Mouse (Mus musculus): ENCODE measurements around the gene Elf2. TPM values are rescaled to one million over a fixed set of nuclear protein-coding genes. Genes with fewer than 3 reads are reported as not detected.
A peak's percentile ranks its signal among the peaks of the same experiment; 100 is the strongest.

The Elf2 gene
- total and polyA plus RNA-seq, 3 experiments = 38.0 to 53.3 (median 46.5) TPM

- no peak overlapping the region for H3K4me3 ChIP-seq (ENCODE audit: control insufficient read depth in 1 of 2, insufficient read depth in 1 of 2, low read depth in 2 of 2, low read length in 2 of 2)
- H3K9ac ChIP-seq (ENCODE audit: control insufficient read depth, low read depth, low read length, poor library complexity, severe bottlenecking) = no peak overlapping the region
- H3K27ac ChIP-seq (ENCODE audit: control insufficient read depth, low read depth, low read length) = peak overlapping the region; percentile 23
- no peaks in the 10 kb centered on the region for H3K27me3 ChIP-seq (ENCODE audit: control insufficient read depth in 1 of 2, insufficient read depth in 2 of 2, low read length in 2 of 2)
- peaks cover 0 to 9% of the 10 kb centered on the region in 2 experiments; a peak in 2 of 4 replicates for H3K36me3 ChIP-seq (ENCODE audit: control insufficient read depth in 1 of 2, insufficient read depth in 2 of 2, low read length in 2 of 2)
- H3K9me3 ChIP-seq (replicated peaks; ENCODE audit: insufficient read depth, low read length) = no peaks in the 10 kb centered on the region
- peak; percentile 87 for DNase-seq (ENCODE audit: low read depth, low spot score)
- peaks cover 2 to 17% of the 10 kb centered on the region in 2 experiments for H3K4me1 ChIP-seq (ENCODE audit: control insufficient read depth in 1 of 2, insufficient read depth in 2 of 2, low read length in 2 of 2)
- no peaks in the 10 kb centered on the region for H3K79me2 ChIP-seq (ENCODE audit: control insufficient read depth, insufficient read depth, low read length, poor library complexity)
- TF ChIP-seq TCF12 (IDR thresholded peaks at IDR 0.05; ENCODE audit: low read depth, low read length) (peak; percentile 67), ELF1 (IDR thresholded peaks at IDR 0.05; ENCODE audit: low read depth, low read length) (no peak), BHLHE40 (IDR thresholded peaks at IDR 0.05; ENCODE audit: borderline replicate concordance, low read depth, low read length) (no peak), USF2 (IDR thresholded peaks at IDR 0.05; ENCODE audit: borderline replicate concordance in 1 of 2, insufficient read depth in 1 of 2, low read depth in 1 of 2, low read length in 2 of 2) (no peak), MYC (IDR thresholded peaks at IDR 0.05; ENCODE audit: low read depth, low read length) (peak; percentile 73; the same call in 1 of the 2 replicates), NELFE (IDR thresholded peaks at IDR 0.05; ENCODE audit: low read depth, low read length) (no peak), RAD21 (IDR thresholded peaks at IDR 0.05; ENCODE audit: low read depth, low read length) (peak; percentile 32), SIN3A (IDR thresholded peaks at IDR 0.05; ENCODE audit: low read length) (peak; percentile 52), MAFK (IDR thresholded peaks at IDR 0.05; ENCODE audit: borderline replicate concordance, low read depth, low read length) (no peak), E2F4 (IDR thresholded peaks at IDR 0.05; ENCODE audit: borderline replicate concordance, low read depth, low read length) (no peak), UBTF (IDR thresholded peaks at IDR 0.05; ENCODE audit: borderline replicate concordance, insufficient read depth, low read depth, low read length) (no peak), ZMIZ1 (IDR thresholded peaks at IDR 0.05; ENCODE audit: low read depth, low read length) (no peak), RCOR1 (IDR thresholded peaks at IDR 0.05; ENCODE audit: low read depth, low read length) (peak; percentile 80), CTCF (IDR thresholded peaks at IDR 0.05 in 2 of 3, conservative IDR thresholded peaks at IDR 0.05 in 1 of 3; ENCODE audit: control insufficient read depth in 1 of 3, insufficient read depth in 1 of 3, low read depth in 2 of 3, low read length in 3 of 3, poor library complexity in 1 of 3, severe bottlenecking in 1 of 3) (peak; percentile 46 to 64 (median 63)), SMC3 (IDR thresholded peaks at IDR 0.05; ENCODE audit: low read depth, low read length) (peak; percentile 47), KAT2A (conservative IDR thresholded peaks at IDR 0.05; ENCODE audit: low read depth, low read length) (0 out of 2 replicates have a peak, but pooled peaks have one; percentile 13), NRF1 (IDR thresholded peaks at IDR 0.05; ENCODE audit: insufficient read depth, low read depth, low read length, poor library complexity, severe bottlenecking) (no peak), EP300 (IDR thresholded peaks at IDR 0.05; ENCODE audit: low read depth in 1 of 2, low read length in 2 of 2) (peak; percentile 49 to 76; a peak in 3 of 4 replicates), CHD1 (IDR thresholded peaks at IDR 0.05; ENCODE audit: low read depth, low read length) (no peak), JUND (IDR thresholded peaks at IDR 0.05; ENCODE audit: low read depth, low read length) (no peak), HCFC1 (IDR thresholded peaks at IDR 0.05; ENCODE audit: low read depth, low read length) (peak; percentile 13; the same call in 1 of the 2 replicates), ETS1 (IDR thresholded peaks at IDR 0.05; ENCODE audit: low read depth, low read length) (peak; percentile 66; the same call in 1 of the 2 replicates), MYB (IDR thresholded peaks at IDR 0.05; ENCODE audit: low read depth, low read length) (peak; percentile 40; the same call in 1 of the 2 replicates), GATA1 (IDR thresholded peaks at IDR 0.05; ENCODE audit: low read depth, low read length) (peak; percentile 85), TAL1 (IDR thresholded peaks at IDR 0.05; ENCODE audit: low read length) (no peak), CHD2 (IDR thresholded peaks at IDR 0.05; ENCODE audit: low read length) (no peak), USF1 (IDR thresholded peaks at IDR 0.05; ENCODE audit: low read depth, low read length) (no peak), POLR2AphosphoS5 (IDR thresholded peaks at IDR 0.05; ENCODE audit: borderline replicate concordance, low read depth, low read length) (no peak), MXI1 (IDR thresholded peaks at IDR 0.05; ENCODE audit: low read depth, low read length) (peak; percentile 74; the same call in 1 of the 2 replicates), MEF2A (IDR thresholded peaks at IDR 0.05; ENCODE audit: extremely low read depth, insufficient replicate concordance, low read depth, low read length, poor library complexity, severe bottlenecking) (no peak), POLR2A (IDR thresholded peaks at IDR 0.05; ENCODE audit: control insufficient read depth in 1 of 2, insufficient read depth in 1 of 2, low read depth in 1 of 2, low read length in 2 of 2, poor library complexity in 1 of 2) (no peak), MAX (IDR thresholded peaks at IDR 0.05; ENCODE audit: low read length) (no peak; the same call in none of the 2 replicates), POLR2AphosphoS2 (IDR thresholded peaks at IDR 0.05; ENCODE audit: low read length) (no peak), ZNF384 (IDR thresholded peaks at IDR 0.05; ENCODE audit: low read depth, low read length) (no peak)
These were observed 35.1 kb upstream of the Elf2 start for GRCm38 (mm10) chr3:51375307-51376265.
